Mouse (Mus musculus): ENCODE measurements around the gene Gm20517.

- no peak for TF ChIP-seq CTCF (IDR thresholded peaks at IDR 0.05; ENCODE audit: borderline replicate concordance, insufficient read depth, low read length)
- no peak for TF ChIP-seq POLR2A (IDR thresholded peaks at IDR 0.05; ENCODE audit: low read depth, low read length)
Measured at GRCm38 (mm10) chr17:47712889-47713571, 101.6 kb downstream of the Gm20517 start.

All from embryonic fibroblast, embryonic 13.5 days (primary cell).